Mouse (Mus musculus) retina, postnatal 7 days (tissue): ENCODE results near the gene Pkhd1.

Experiments
- DNase-seq: peaks from one replicate; pipeline ENCODE4 v3.0.0-alpha.2; 2012; ENCODE audit warnings: low read depth, low spot score

The Pkhd1 gene

DNA sequence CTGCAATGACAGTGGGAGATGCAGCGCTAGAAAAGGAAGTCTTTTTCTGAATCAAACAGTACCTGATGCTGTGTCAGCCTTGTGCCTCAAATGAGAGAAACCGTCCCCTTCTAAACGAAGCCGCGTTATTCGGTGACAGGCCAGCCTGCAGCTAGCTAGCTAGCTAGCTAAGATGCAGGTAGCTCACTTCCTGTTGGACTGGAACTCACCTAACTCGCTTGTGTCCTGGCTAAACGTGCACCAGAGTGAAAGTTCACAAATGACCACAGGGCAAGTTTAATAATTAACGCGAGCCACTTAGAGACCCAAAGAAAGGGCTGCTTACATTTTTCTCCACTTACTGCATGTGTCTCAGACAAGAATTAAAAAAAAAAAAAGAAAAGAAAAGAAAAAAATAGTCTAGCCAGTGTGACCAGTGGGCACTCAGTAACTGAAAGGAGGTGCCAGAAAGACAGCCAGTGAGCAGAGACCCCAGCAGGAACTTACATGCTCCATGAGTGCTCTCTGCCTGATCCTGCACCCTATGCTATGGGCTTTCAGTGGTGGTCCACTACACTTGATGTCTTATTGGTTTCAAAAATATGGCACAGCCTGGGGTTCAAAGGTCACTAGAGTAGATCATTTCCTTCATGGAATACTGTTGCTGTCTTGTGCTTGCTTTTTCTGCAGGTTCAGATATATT lies at the start of gene Pkhd1:
Pkhd1 (minus strand) TSS at position 216 of the 682 bp plus-strand sequence.
- DNase-seq = no peak

DNA sequence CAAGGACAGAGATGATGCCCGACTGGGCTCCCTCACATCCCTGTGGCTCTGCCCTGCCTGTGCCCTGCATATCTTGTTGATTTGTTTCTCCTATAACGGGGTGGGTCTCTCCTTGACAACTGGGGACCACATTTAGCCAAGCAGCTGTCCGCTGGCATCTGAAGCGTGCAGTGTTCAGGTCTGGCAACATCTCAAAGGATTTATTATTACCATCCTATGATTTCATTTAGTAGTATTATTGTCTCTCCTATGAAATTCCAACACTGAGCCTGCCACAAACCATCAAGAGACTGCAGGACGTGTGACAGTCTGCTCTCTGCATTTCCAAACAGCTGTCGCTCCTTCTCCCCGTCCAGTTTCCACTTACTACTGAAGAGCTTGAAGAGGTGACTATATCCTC lies 49.7 kb upstream of the Pkhd1 start:
- no peak for DNase-seq

DNA sequence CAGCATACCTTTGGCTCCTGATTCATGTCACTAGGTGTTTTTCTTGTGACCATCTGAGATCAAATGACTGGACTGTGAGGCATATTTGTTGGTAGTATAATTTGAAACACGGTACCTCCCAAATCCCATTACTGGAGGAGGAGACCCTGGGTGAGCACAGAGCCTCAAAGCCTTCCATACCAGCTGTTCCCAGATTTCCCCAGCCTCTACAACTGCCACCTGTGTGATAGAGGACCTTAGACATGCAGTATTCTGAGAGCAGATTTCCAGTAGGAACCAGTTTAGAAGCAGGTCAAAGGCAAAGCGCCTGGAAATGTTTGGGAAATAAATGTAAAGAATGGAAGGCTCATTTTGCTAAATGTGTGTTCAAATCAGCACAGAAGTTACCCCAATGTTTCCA lies 48.4 kb upstream of the Pkhd1 start:
- DNase-seq = no peak

DNA sequence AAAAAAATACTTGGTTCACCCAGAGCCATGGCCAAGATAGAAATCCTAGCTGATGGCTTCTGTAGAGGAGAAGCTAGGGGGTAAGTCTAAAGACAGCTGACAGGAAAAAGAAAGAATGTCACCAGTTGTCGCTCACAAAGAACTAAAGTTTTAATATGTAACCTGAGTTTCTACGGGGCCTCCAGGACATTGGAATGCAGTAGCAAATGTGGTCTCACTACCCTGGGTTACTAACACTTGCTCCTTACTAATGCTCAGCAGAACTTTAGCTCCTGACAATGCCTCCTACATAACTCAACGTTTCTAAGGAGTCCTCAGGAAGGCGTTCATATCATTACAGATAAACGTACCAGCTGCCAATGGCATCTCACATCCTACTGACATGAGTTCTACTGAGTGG lies 37.2 kb upstream of the Pkhd1 start:
- DNase-seq = no peak

DNA sequence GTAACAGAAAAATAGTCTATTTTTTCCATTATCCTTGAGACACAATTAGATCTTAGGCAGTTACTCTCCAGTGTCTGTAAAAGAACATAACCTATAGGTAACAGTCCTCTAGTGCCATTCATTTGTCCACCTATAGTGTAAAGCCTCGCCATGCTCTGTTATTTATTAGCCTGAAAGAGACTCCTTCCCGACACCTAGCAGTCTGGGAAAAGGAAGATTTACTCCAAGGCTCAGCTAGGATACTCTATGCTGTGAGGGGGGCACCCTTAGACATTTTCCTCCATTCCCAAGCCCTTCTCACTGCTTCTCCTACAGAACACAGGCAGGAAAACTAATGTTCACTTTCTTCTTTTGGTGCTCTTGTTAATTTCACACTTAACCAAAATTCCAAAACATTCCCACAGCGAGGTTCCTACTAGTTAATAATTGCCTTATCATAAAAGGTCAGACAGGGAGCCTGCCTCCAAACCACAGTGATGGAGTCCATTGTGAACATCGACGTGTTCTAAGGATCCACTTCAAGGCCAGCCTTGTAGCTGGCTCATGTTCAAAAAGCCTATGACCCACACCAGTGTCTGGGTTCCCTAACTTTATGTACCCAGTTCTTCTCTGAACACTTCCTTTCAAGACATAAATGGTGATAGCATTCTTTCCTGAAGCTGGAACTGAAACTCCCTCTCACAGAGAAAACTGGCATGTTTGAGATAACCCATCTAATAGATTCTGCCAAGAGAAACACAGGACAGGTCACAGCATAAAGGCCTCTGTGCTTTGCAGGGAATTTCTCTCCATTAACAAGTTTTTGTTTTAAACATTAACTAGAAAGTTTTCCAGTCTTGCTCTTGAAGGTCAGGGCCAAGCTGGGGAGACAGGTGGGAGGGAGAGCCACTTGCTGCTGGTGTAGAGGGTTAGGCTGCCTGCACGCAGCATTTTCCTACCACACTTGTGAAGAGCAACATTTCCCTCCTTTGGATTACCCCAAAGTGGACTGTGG lies 35.9 kb upstream of the Pkhd1 start:
- DNase-seq = no peak

DNA sequence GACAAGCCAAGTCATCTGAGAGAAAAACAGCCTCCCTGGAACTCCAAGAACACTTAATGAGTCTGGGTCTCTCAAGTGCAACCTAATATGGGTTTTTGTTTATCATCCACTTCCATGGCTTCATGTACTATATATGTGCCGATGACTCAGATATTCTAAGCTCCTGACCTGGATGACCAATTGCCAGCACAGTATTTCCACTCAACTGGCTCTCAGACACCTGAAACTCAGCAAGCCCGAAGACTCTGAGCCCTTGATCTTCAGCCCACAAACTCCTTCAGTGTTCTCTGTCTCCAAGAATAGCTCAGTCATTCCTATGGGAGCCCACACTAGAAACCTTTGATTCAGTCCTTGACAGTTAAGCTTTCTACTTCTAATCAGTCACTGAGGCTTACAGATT lies 17.0 kb upstream of the Pkhd1 start:
- no peak for DNase-seq

DNA sequence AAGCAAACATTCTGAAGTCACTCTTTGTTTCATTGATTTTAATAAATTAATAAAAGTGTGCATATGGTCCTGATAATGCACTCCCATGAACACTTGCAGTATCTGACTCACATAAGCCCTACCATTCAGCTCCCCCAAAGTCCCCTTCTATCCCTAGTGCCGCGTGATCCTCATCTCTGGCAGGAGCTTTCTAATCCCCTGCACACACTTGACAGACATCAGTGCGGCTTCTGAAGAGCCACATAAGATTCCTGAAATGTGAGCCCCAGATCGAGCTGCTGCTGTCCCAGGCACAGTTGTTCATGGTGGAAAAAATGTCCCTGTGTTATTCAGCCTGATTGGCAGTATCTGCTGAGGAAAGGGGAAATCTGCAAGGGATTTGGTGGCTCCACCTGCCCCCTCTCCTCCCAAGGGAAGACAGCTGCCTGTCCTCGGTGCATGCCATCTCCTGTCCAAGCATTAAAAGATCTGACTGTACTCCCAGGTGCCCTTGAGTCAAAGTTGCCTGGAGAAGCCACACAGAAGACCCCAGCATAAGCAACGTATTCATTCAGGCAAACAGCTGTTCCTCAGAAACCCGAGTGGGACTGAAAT lies 15.5 kb upstream of the Pkhd1 start:
- DNase-seq = no peak

DNA sequence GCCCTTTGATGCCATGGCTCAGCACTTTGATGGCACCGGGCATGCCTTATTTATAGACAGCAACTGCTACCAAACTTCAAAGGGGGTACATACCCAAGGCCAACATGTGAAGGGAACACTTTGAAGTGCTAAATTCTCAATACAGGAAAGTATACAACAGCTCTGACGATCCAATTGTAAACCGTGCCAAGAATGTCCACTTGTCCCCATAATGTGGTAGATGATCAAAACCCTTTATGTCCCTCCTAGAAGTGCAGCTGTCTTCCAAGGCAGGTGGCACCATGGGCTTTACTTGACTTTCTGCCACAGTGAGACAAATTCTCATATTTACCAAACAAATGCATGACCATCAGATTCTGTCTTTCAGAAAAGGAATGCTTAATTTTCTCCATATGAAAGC lies 6.7 kb upstream of the Pkhd1 start:
- no peak for DNase-seq

DNA sequence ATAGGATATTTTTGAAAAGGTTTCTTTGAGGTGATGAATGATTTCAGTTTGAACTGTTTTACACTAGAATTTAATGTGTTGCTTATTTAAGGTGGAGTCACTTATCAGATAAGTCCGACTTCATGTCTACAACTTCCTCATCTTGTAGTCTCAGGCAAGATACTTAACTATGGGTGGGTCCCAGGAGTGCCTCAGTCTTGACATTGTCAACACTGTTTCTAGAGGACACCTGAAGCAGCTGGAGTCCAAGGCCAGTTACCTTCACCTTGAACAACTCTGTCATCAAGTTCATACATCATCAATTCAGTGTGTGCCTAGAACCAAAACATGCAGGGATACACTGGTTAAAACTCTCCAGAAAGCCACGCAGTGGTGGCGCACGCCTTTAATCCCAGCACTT lies 5.5 kb upstream of the Pkhd1 start:
- no peak for DNase-seq

DNA sequence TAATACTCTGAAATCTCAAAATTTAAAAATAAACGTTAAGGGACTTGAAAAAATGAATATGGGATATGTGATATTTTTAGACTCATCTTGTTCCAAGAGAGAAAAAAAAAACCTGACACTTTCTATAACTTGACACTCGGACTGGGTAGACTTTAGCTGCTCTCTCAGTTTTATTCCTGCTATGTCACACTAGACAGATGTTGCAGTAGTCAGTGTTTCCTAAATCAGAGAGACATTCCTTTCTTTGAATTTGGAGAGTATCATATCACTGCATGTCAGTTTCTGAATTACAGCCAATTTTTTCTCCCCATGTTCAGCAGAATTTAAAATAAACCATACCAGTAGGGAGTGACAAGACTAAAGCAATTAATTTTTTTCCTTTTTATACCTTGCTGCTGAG lies 2.7 kb upstream of the Pkhd1 start:
- no peak for DNase-seq

DNA sequence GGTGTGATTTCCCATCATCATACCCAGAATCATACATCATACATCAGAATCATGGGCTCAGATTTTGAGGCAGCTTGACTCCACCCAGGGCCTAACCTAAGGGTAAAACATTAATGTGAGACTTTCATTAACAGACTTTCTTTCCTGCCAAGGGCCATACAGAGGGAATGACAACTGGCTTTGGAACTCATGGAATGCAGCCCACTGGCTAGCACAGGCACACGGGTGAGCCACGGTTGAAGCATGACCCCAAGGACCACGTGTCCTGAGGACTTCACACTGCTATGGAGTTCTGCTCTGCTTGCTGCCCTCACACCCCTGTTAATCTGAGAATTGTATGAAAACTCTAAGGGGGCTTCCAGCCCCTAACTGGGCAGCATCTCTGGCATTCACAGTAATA lies 1.5 kb upstream of the Pkhd1 start:
- no peak for DNase-seq

DNA sequence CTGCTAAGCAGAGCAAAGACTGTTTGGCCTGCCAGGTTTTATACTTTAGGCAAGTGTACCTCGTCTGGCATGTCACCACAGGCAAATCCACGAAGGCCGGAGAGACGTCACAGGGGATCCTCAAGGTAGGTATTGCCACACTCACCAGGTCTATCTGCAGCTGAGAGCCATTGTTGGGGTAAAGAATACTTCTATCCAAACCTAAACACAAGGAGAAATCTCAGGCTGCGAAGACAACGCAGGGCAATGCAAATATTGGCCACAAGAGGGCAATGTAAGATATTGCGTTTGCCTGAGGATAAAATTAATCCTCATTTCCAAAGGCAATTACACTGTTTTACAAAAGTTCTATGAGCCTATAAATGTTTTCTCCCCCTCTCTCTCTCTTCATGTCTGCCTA lies 5.2 kb downstream of the Pkhd1 start:
- peak; percentile 8 for DNase-seq

DNA sequence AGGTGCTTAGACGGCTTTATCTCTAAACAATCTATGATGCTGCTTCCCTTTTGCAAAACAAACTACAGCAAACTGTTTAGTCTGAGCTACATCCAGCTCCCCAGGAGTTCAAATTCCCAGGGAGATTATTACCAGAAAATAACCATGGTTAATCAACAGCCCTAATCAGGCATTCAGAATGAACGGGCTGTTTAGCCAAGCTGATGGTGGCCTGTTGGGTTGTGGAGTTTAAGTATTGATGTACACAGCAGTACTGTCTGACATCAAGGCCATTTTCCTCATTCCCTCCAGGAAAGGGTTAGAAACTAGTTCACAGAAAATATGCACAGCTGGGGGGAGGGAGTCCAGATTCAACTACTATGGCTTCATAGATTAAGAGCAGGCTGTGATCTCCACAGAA lies 12.4 kb downstream of the Pkhd1 start:
- no peak for DNase-seq

DNA sequence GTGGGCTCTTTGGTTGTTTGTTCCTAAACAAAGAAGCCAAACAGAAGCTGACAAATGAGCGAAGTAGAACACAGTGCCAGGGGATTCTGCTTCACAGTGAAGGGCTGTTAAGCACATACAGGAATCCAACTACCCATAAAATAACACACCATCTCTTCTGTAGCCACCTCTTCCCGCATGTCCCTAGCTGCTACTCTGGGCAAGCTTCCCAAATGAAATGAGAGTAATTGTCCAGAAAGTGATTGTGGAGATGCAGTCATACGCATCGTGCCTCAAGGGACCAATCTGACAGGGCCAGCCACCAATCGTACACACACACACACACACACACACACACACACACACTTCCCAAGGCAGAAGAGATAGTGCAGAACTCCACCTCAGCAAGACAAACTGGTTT lies 27.4 kb downstream of the Pkhd1 start:
- no peak for DNase-seq

DNA sequence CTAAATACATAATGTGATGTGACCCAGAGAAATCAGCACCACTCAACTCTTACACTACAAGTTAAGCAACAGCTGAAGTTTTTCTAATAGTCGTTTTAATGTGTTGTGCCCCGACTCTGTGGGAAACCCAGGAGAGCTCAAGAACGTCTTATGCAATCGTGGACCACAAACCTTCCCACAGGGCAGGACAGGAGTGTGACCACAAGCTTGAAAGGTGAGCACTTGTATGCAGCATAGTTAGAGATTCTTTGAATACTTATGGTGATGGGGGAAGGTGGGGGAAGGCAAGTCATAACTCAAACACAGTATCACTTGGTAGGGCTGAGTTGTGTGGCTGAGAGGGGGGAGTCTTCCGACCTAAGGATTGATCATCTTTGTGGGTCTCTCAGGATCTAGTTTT lies 46.4 kb downstream of the Pkhd1 start:
- DNase-seq = no peak

DNA sequence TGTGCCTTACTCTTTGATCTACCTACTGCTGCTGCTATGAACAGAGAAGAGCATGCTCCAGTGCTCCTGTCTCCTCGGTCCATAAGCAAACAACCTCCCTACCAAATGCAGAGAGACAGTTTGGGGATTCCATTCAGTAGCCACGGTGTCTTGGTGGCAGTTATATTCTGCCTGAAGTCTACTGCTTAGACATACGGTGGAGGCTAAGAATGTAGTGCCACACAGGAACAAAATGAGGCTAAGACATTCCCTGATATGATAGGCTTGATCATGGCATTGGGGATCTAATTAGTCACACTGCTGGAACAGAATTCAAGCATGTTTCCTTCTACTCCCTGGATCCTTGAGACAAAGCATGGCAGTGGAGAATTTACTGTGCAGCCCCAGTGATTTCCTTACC lies 48.4 kb downstream of the Pkhd1 start:
- no peak for DNase-seq

DNA sequence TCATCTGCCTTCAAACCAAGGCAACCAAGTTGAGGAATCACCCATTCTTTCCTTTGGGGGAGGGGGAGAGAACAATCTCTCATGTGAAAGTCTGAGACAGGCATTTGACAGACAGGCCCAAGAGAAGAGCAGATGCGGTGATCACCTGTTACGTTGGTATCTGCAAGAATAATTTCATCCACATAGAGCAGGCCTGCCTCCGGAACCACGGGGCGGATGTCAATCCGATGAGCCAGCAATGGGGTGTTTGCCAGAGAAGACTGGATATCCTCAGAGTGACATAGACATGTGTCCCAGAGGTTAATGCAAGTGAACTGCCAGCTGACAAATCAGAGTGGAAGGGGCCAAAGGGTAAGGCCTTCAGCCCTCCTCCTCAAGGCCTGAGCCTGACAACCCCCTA lies 59.4 kb downstream of the Pkhd1 start:
- DNase-seq = no peak

DNA sequence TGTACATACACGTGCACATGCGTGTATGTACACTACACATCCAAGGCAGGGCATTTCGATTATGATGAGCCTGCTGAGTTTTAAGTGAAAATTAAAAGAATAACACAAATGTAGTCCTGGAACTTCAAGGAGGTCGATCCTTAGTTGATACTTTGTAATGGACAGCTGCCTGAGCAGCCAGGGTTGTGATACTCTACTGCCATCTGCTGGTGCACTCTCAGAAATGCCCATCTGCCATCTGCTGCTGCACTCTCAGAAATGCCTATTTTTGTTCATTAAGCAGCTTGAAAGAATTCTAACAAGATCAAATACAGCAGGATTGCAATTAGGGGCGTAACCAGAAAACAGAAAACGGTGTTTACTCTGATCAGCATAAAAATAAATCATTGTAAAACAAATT lies 63.5 kb downstream of the Pkhd1 start:
- DNase-seq = peak; percentile 28

DNA sequence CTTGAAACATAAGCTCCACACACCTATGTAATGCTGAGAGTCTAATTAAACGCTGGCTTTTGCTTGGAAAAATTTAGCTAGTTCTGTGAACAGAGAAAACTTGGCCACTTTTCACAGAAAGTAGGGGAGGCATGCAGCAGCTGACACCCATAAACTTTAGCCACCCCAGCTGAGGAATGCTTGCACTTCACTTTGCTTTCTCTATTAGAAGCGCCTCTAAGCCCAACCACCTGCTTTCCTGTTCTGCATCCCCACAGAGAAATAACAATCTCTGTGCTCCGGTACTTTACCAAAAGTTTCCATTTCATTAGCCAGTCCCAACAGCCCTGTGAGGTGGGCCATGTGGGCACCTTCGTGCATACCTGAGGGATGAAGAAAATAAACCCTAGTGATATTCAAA lies 66.5 kb downstream of the Pkhd1 start:
- DNase-seq = no peak

DNA sequence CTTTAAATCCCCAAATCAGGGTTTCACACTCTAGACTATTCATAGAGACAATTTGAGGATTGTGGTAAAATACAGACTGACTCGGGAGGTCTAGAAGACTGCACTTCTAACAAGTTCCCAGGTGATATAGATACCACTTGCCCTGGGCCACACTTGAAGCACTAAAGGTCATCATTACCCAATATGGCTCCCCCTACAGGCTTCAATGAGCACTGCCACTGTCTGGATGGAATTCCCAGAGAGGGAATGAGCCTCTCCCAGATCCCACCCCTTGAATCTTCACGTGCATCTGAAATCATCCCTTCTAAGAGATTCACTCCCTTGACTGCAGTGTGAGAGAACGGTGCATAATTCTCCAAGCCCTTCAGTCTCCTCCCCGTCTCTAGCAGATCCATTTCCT lies 73.3 kb downstream of the Pkhd1 start:
- DNase-seq = no peak

DNA sequence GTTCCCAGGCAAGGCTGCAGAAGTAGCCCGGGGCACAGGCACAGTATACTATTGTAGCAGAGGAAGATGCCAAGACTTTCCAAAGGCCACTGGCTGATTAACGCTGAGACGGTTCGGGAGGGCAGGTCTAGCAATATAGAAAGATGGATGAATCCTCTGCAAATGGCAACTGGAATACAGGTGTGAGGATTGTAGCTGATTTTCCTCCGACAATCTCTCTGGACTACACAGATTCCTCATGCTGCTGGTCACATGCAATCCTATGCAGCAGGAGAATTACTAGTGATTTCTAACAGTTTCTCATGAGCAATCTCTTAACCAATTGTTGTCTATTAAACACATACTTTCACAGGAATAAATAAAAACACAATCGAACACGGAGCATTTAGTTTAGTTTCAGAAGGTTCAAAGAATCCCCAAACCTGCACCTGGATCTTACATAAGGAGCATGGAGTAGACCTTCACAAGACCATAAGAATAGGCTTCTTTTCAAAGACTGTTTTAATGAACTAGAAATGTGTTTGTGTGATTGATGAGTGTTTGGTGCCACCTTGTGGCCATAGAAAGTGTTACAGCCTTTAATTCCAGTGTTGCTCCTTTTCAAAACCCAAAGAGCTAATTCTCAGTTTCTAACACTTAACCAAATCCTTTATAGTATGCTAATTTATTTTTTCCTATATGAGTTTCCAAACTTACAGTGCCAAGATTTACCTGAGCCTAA lies 104.3 kb downstream of the Pkhd1 start:
- peak; percentile 37 for DNase-seq

DNA sequence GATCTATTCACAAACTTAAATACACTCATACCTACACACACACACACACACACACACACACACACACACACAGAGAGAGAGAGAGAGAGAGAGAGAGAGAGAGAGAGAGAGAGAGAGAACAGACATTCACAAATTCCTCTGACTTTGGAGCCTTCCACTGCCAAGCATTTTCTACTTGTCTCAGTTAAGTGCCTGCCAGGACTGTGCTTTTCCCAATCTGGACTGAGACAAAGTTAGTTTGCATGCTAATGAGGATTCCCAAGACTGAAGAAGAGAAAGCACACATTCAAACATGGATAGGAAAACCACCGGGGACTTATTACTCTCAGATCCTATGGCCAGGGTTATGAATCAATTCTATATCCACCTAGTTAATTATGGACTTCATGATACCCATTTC lies 118.9 kb downstream of the Pkhd1 start:
- DNase-seq = no peak
